Mouse (Mus musculus): ENCODE results near the gene Nkx6-1.

Gene Nkx6-1

GRCm38 (mm10) chr5:101664945-101665615, at the start of gene Nkx6-1:
TSS of gene Nkx6-1 (minus strand) at chr5:101664996.
- DNase-seq (ENCODE audit: low spot score in 2 of 2): peak in 1 of 2 experiments; percentile 4

DNA sequence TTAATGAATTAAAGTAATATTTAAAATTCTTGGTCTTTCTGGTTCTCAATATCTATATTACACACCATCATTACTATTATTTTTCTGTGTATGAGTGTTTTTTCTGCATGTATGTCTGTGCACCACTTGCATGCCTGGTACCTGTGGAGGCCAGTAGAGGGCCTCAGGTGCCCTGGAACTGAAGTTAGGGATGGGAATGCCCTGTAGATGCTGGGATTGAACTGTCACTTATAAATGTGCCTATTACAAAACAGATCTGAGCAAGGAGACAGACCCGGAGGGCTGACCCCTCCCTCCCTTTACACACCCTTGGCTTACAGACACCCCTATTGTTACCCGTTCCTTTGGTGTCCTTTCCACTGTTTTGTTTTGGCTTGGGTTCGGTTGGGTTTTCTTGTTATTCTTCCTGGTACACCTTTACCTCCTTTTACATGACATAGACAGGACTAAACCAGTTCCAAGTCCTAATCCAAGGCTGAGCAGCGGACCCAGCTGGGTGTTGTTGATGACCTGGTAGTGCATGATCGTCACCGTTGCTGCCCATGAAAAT, 48.3 kb upstream of the Nkx6-1 start:
- no peak for DNase-seq (ENCODE audit: low spot score in 2 of 2)

DNA sequence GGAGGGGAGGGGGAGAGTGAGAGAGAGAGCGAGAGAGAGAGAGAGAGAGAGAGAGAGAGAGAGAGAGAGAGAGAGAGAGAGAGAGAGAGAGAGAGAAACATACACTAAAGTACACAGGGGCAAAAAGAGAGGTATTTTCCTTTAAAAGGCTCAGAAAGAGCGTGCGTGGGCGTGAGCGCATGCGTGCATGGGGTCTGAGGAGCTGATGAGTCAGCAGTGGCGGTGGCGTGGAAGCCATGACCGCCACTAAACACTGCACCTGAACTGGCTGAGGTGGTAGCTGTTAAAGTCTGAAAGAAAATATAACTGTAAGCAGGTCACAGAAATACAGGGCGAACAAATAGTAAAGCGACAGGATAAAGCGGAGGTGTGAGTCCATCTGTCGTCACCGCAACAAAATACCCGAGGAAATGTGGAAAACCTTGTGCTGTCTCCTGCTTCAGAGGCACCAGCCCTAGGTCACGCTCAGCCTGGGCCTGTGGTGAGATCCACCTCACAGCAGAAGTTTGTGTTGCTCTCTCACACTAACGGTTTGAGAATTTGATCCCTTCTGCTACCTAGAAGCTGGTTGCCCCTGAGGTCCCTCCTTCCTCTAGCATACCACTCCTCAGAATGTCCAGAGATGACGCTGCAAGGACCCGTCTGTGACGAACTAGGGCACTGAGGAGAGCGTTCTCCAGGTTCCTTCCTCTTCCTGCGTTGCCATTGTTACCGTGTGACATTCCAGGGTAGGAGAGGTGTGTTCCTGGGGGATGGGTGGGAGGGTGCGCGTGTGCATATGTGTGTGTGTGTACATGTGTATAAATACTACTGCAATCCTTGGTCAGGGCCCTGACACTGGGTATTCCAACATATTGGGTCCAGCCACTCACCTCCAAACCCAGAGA, 38.8 kb upstream of the Nkx6-1 start:
- DNase-seq (ENCODE audit: low spot score in 2 of 2): no peak

GRCm38 (mm10) chr5:101702636-101703035, 37.8 kb upstream of the Nkx6-1 start:
- no peak for DNase-seq (ENCODE audit: low spot score in 2 of 2)

DNA sequence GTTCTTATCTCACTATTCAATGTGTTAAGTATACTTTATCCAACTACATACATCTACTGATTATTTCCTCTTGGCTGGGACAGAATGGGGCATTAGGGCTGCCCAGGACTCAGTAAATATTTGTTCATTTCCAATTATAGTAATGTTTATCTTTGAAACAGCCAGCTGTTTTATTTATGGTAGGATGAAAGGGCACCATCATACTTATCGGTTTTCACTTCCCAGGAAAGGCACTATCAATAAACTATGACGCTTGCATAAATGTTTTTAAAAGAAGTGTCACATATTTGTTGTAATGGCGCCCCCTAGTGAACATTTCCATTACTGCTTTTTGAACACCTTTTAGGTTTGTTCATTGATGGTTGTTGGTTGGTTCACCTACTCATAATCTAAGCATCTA, 35.8 kb upstream of the Nkx6-1 start:
- no peak for DNase-seq (ENCODE audit: low spot score in 2 of 2)

- no peak for DNase-seq (ENCODE audit: low spot score in 2 of 2)
Observed at GRCm38 (mm10) chr5:101688581-101688980, 23.8 kb upstream of the Nkx6-1 start.

GRCm38 (mm10) chr5:101683340-101683739, 18.5 kb upstream of the Nkx6-1 start:
- no peak for DNase-seq (ENCODE audit: low spot score in 2 of 2)

DNA sequence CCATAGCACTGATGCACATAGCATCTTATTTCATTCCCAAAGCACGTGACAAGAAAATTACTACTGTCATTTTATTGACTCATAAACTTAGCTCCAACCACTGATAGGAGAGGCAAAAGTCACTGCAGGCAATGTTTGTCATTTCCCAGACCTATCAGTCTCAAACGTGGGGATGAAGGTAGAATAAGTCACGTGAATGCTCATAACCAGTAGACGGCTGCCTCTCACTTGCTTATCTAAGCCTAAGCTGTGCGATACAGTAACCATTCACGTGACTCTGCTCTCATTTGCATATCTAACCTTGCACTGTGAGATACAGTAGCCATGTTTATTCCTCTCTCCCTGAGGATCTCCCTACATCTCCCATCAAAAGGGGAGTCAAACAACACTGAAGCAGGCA, 15.5 kb upstream of the Nkx6-1 start:
- DNase-seq (ENCODE audit: low spot score in 2 of 2): no peak

DNA sequence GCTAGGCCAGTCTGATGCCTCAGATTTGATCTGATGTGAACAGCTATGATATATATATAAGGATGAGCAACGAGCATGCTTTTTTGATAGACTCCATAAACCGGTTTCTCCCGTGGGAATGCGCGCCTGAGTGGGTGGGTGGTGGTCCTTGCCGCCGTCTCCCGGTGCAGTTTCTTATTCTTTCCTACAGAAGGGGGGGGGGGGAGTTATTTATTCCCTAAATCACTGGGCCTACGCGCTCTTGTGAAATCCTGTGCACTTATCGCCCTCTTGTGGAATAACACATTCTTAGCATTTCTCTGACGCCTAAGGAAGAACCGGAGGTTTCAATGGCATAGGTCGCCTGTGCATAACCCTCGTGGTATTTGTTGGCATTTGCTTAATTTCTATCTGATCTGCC, 4.6 kb upstream of the Nkx6-1 start:
- DNase-seq (ENCODE audit: low spot score in 2 of 2): no peak

- no peak for DNase-seq (ENCODE audit: low spot score in 2 of 2)
Observed at GRCm38 (mm10) chr5:101668475-101668874, 3.7 kb upstream of the Nkx6-1 start.

GRCm38 (mm10) chr5:101668028-101668427, 3.2 kb upstream of the Nkx6-1 start:
- no peak for DNase-seq (ENCODE audit: low spot score in 2 of 2)

GRCm38 (mm10) chr5:101667263-101667990, 2.6 kb upstream of the Nkx6-1 start:
- no peak for DNase-seq (ENCODE audit: low spot score in 2 of 2)

GRCm38 (mm10) chr5:101666713-101667112, 1.9 kb upstream of the Nkx6-1 start:
- DNase-seq (ENCODE audit: low spot score in 2 of 2): no peak

- no peak for DNase-seq (ENCODE audit: low spot score in 2 of 2)
Observed at GRCm38 (mm10) chr5:101666091-101666490, 1.3 kb upstream of the Nkx6-1 start.

GRCm38 (mm10) chr5:101664423-101664921, 324 bp downstream of the Nkx6-1 start:
- no peak for DNase-seq (ENCODE audit: low spot score in 2 of 2)

DNA sequence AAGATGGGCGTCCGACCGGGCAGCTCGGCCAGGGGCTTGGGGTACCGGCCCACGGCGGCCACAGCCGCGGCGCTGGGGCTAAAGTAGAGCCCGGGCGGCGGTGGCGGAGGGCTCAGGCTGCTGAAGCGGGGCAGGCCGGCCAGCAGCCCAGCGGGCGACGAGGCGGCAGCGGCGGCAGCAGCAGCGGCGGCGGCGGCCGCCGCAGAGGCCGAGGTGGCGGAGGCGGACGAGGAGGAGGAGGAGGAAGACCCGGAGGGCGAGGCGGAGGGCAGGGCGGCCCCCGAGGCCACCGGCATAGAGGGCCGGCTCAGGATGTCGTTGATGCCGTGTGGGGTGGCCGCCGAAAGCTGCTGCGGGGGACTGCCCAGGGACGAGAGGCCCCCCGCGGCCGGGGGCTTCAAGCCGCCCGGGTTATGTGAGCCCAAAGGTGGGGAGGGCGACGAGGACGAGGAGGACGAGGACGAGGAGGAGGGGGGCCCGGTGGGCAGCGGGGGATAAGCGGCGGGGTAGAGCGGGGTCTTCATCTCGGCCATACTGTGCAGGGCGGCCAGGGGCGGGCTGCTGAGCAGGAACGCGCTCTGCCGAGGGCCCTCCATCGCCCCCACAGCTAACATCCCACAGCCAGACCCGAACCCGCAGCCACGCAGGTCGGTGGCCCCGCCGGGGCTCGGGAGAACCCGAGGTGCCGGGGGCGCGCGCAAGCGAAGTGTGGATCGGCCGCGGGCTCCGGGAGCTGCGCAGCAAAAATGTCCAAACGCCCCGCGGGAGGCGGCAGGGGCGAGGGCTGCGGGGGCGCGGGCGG, 974 bp downstream of the Nkx6-1 start:
- DNase-seq (ENCODE audit: low spot score in 2 of 2): no peak

DNA sequence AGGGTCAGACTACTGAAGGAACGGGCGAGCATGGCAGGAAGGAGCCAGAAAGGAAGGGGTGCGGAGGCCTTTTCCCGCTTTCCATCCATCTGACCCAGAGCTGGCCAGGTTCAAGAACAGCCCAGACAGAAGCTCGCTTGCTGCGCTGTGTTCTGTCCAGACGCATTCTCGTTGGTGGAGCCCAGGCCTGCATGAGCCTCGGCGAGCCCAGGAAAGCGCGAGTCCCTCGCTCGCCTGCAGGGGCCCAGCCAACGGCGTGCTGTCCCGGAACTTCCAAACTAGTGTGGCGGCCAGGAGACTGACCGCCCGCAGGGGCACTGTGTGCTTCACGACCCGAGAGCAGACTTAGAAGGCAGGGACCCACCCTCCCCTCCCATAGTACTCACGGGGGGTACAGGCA, 1.6 kb downstream of the Nkx6-1 start:
- DNase-seq (ENCODE audit: low spot score in 2 of 2): no peak

- DNase-seq (ENCODE audit: low spot score in 2 of 2): no peak
Observed at GRCm38 (mm10) chr5:101662485-101662884, 2.3 kb downstream of the Nkx6-1 start.

GRCm38 (mm10) chr5:101661561-101662211, 3.1 kb downstream of the Nkx6-1 start:
- DNase-seq (ENCODE audit: low spot score in 2 of 2): no peak

DNA sequence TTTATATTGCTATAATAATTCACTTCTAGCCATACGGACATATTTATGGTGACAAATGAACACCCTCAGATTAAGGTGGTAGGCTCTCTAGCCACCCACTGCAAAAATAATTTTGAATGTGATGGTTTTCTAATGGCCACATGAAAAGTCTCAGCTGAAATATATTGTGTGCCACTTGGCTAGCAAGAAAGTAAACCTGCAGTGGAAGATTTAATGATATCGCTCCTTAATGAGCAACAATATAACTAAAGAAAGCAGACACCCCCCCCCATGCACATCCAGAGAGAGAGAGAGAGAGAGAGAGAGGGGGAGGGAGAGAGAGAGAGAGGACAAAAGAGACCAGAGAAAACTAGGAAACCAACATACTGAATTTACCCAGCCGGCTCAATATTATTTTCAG, 4.1 kb downstream of the Nkx6-1 start:
- no peak for DNase-seq (ENCODE audit: low spot score in 2 of 2)

Measured in spleen, postnatal 36 days (tissue).